Mouse (Mus musculus): ENCODE measurements around the gene Pitpnm1.

- TF ChIP-seq POLR2A (IDR thresholded peaks at IDR 0.05; ENCODE audit: low read depth, low read length) (no peak), CTCF (IDR thresholded peaks at IDR 0.05; ENCODE audit: borderline replicate concordance, insufficient read depth, low read length) (no peak)
Measured at GRCm38 (mm10) chr19:4051016-4051415, 48.8 kb upstream of the Pitpnm1 start.
